Mouse (Mus musculus): ENCODE results near the gene Trim59.

Gene Trim59

DNA sequence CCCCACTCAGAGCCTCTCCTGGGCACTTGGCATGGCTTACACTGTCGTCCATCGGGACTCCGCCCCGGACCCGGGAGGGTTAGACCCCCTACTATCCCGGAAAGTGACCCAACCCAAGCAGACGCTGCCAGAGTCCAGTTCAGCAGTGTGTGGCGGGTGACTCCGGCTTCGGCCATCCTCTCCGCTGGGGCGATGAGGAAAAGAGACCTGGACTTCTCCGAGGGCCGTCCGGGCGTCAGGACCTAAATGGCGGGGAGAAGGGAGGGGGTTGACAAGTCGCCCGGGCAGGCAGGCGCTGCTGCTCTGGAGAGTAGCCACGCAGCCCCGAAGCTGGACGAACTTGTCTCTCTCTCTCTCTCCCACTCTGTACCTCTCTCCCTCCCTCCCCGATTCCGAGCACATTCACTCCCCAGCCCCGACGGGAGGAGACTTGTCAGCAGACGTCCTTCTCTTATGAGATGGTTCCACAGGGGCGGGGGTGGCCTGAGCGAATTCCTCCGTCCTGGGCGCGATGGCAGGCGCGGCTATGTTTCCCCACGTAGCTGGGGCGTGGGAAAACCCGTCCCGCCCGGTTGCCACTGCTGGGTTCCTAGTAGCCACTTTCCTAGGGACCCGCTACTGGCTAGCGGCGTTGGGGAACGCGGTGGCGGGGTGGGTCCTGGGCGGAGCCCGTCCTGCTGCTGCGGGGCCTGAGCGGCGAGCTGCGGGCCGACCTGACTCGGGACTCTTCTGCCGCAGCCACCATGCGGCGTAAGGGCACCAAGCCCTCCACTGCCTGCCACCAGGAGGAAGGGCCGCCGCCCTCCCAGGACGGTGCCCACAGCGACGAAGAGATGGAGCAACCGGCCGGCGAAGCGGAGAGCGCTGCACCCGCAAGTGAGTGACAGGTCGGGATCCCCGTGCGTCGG is 39.0 kb downstream of the Trim59 start:
- peak; percentile 31 for DNase-seq (ENCODE audit: low read depth)

DNA sequence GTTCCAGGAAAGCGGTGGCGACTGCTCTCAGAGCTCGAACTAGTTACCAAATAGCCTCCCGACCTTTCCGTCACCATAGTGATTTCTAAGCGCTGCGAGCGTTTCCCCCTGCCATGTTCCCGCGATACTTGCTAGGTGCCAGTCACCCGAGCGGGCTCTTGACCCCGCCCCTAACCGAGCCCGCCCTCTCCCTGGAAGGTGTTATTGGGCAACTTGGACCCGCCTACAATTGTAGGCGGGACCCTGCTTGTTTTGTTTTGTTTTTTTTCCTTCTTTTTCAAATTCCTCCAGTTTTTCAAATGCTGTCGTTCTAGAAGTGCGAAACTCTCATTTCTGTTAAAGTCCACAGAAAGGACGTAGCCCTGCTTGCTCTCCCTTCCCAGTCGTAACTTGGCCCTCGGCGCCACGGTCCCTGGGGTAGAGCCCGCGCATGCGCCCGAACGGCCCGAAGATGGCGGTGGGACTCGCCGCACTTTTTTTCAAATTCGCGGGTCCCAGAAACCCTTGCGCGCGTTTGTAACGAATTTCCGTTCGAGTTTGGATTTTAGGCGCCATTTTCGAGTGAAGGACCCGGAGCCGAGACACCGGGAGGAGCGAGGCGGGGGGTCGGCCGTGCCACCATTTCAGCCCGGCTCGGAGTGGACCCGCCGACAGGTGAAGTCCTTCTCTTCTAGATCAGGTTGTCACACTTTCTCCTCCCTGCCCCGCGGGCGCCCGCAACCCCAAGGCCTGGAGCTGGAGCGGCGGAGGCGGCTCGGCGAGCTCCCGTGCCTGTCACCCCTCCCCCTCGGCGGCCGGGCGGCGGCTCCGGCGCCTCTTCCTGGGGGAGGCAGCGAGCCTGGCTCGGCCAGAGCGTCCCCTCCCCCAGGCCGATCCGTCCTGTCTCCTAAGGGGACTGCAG is 39.9 kb downstream of the Trim59 start, which contains the start of the genes Ift80 and Smc4:
Gene Ift80, minus strand, starts transcription at position 134 of the 901 bp plus-strand sequence.
Gene Smc4, plus strand, starts transcription at position 302 of the 901 bp plus-strand sequence.
- peak; percentile 92 for DNase-seq (ENCODE audit: low read depth)

GRCm38 (mm10) chr3:69004055-69004436 is 40.5 kb downstream of the Trim59 start:
- no peak for DNase-seq (ENCODE audit: low read depth)

DNA sequence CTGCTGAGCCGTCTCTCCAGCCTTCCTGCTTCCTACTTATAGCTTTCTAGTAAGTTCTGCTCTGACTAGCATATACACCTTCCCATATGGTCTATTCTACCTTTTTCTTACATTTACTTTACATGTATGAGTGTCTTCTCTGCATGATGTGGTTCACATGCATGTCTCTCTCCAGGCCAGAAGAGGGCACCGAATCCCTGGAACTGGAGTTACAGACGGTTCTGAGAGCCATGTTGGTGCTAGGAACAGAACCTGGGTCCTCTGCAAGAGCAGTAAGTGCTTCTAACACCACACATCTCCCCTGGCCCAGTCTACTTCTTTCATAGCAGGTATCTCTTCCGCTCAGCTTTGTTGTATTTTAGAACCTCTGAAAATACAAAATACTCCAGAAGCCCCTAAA is 41.8 kb downstream of the Trim59 start:
- DNase-seq (ENCODE audit: low read depth): no peak

- no peak for DNase-seq (ENCODE audit: low read depth)
Observed at GRCm38 (mm10) chr3:68986550-68986949, 58.0 kb downstream of the Trim59 start.
